Mouse (Mus musculus) bone marrow, adult 2 months (tissue): ENCODE results near the gene H2-T24. TPM values are rescaled to one million over a fixed set of nuclear protein-coding genes. Genes with fewer than 3 reads are reported as not detected.

Experiments
- H3K27ac ChIP-seq: fragments of 200-500 bp; 2 replicates; pipeline ENCODE4 v1.5.1; 2012; ENCODE audit warnings: low read depth, mild to moderate bottlenecking, control low read depth, inconsistent platforms, low read length; ENCODE audit not compliant: control insufficient read depth, poor library complexity, insufficient read depth
- H3K4me1 ChIP-seq: fragments of 200-500 bp; 2 replicates; pipeline ENCODE4 v1.6.1; 2011; ENCODE audit warnings: low read length; ENCODE audit not compliant: control insufficient read depth, insufficient read depth
- H3K4me3 ChIP-seq: fragments of 200-500 bp; replicated peaks from 2 replicates; pipeline ENCODE3; 2011; ENCODE audit warnings: mild to moderate bottlenecking, low read depth, low read length, control low read depth; ENCODE audit not compliant: control insufficient read depth
- CTCF ChIP-seq: fragments of 200-500 bp; IDR thresholded peaks from 2 replicates; pipeline ENCODE4 v1.5.1; 2011; ENCODE audit warnings: low read length, control low read depth; ENCODE audit not compliant: control insufficient read depth, insufficient read depth
- POLR2A ChIP-seq: fragments of 200-500 bp; IDR thresholded peaks from 2 replicates; pipeline ENCODE4 v1.6.1; 2011; ENCODE audit warnings: low read depth, mild to moderate bottlenecking, control low read depth, low read length, borderline replicate concordance; ENCODE audit not compliant: control insufficient read depth
- WGBS: fragments of 180-500 bp; shearing (Covaris S2); methylation state at CpG from one replicate; pipeline ENCODE4 v1.1.7; 2018; 5-methylcytosine and 5-hydroxymethylcytosine counted together
- polyA plus RNA-seq: library from polyadenylated mRNA; stranded (reverse); fragments of >200 nt; gene quantifications from 2 replicates; pipeline ENCODE4 v1.2.4, GENCODE M21; 2011; ENCODE audit warnings: low replicate concordance; ENCODE audit not compliant: missing spikeins, insufficient read depth, insufficient read length

Gene H2-T24
- polyA plus RNA-seq, 1 experiment, result 67.4 TPM

- H3K4me1 ChIP-seq, result peaks cover 7% of the 10 kb centered on the region
- 11% methylated on average over 6 of the region's 6 CpGs for WGBS
- H3K4me3 ChIP-seq, result peak overlapping the region; percentile 79
- TF ChIP-seq CTCF (no peak), POLR2A (no peak)
- H3K27ac ChIP-seq, result peak overlapping the region; percentile 71
These were observed 21.6 kb downstream of the H2-T24 start for GRCm38 (mm10) chr17:35998545-35999305.

- TF ChIP-seq POLR2A (no peak), CTCF (no peak)
- H3K4me1 ChIP-seq, result peaks cover 6% of the 10 kb centered on the region
- H3K4me3 ChIP-seq, result peak overlapping the region; percentile 79
- 15% methylated on average over 12 of the region's 12 CpGs for WGBS
- peak overlapping the region; percentile 89 for H3K27ac ChIP-seq
These were observed 22.4 kb downstream of the H2-T24 start for GRCm38 (mm10) chr17:35997713-35998510.

- Histone ChIP-seq H3K27ac (no peak overlapping the region), H3K4me1 (peaks cover 4% of the 10 kb centered on the region; the same call in 1 of the 2 replicates), H3K4me3 (peak overlapping the region; percentile 6)
- under 1% methylated on average over 11 of the region's 11 CpGs for WGBS
- peak; percentile 97 for TF ChIP-seq CTCF
- no peak for TF ChIP-seq POLR2A
These were observed 23.4 kb downstream of the H2-T24 start for GRCm38 (mm10) chr17:35996949-35997348.

- Histone ChIP-seq H3K27ac (peak overlapping the region; percentile 45; the same call in 1 of the 2 replicates), H3K4me1 (peaks cover 3% of the 10 kb centered on the region; the same call in 1 of the 2 replicates)
- WGBS, result 4% methylated on average over 14 of the region's 14 CpGs
These were observed 25.5 kb downstream of the H2-T24 start for GRCm38 (mm10) chr17:35994879-35995240.

GRCm38 (mm10) chr17:35994175-35994878, 26.0 kb downstream of the H2-T24 start:
- Histone ChIP-seq H3K27ac (peak overlapping the region; percentile 45), H3K4me3 (peak overlapping the region; percentile 82), H3K4me1 (peaks cover 3% of the 10 kb centered on the region; the same call in 1 of the 2 replicates)
- TF ChIP-seq POLR2A (peak; percentile 86), CTCF (no peak)
- 2% methylated on average over 31 of the region's 31 CpGs for WGBS

More at GRCm38 (mm10) chr17:35994879-35995240, 25.5 kb downstream of the H2-T24 start:
- H3K4me3 ChIP-seq, result peak overlapping the region; percentile 82
- no peak for TF ChIP-seq CTCF

- no peak overlapping the region for H3K27ac ChIP-seq
- TF ChIP-seq CTCF (peak; percentile 99), POLR2A (no peak)
- H3K4me1 ChIP-seq, result peaks cover 3% of the 10 kb centered on the region; the same call in 1 of the 2 replicates
- WGBS, result under 1% methylated on average over 17 of the region's 17 CpGs
- H3K4me3 ChIP-seq, result peak overlapping the region; percentile 54
These were observed 26.7 kb downstream of the H2-T24 start for GRCm38 (mm10) chr17:35993675-35994074.

- no peak for TF ChIP-seq POLR2A
- TF ChIP-seq CTCF, result no peak
- Histone ChIP-seq H3K27ac (no peak overlapping the region), H3K4me3 (no peak overlapping the region), H3K4me1 (no peaks in the 10 kb centered on the region)
- 40% methylated on average over 10 of the region's 10 CpGs for WGBS
These were observed 28.6 kb downstream of the H2-T24 start for GRCm38 (mm10) chr17:35991781-35992180.

- Histone ChIP-seq H3K27ac (no peak overlapping the region), H3K4me3 (no peak overlapping the region), H3K4me1 (no peaks in the 10 kb centered on the region; the same call in none of the 2 replicates)
- 91% methylated on average over 9 of the region's 9 CpGs for WGBS
- TF ChIP-seq POLR2A (no peak), CTCF (no peak)
These were observed 38.6 kb downstream of the H2-T24 start for GRCm38 (mm10) chr17:35981776-35982175.
